Mouse (Mus musculus) CD4-positive naive resting alpha-beta T cell, adult 76 days (primary cell): ENCODE measurements around the gene Ceacam20. TPM values are rescaled to one million over a fixed set of nuclear protein-coding genes. Genes with fewer than 3 reads are reported as not detected.

Experiments used
- total RNA-seq: library from RNA; stranded (reverse); gene quantifications from one replicate; pipeline ENCODE4 v1.2.4, GENCODE M21; 2023

Ceacam20 gene
- not detected for total RNA-seq

GRCm38 (mm10) chr7:19964985-19965579 is at the start of gene Ceacam20:
Ceacam20 (plus strand) TSS chr7:19965412.

GRCm38 (mm10) chr7:19920506-19921261 is 44.5 kb upstream of the Ceacam20 start, which contains the start of gene Pvr:
Pvr (minus strand) TSS chr7:19921160.

GRCm38 (mm10) chr7:19950589-19950988 is 14.6 kb upstream of the Ceacam20 start, which contains the start of gene Igsf23:
Igsf23 (minus strand) TSS chr7:19950756.

GRCm38 (mm10) chr7:19991165-19991564 is 26.0 kb downstream of the Ceacam20 start, which contains the start of gene Nlrp9b:
Nlrp9b (plus strand) TSS chr7:19991465.

Other genes with a start within 250 kb of the Ceacam20 start
- gene Tomm40, start 250.0 kb upstream of the Ceacam20 start, total RNA-seq, result 48.0 TPM
- gene Nectin2, start 214.9 kb upstream of the Ceacam20 start, total RNA-seq, result 0.38 TPM
- 0.23 TPM for gene Bcam, start 194.4 kb upstream of the Ceacam20 start, total RNA-seq
- not detected for gene Cblc, start 168.6 kb upstream of the Ceacam20 start, total RNA-seq
- gene Bcl3, start 142.6 kb upstream of the Ceacam20 start, total RNA-seq, result 23.5 TPM
- gene Gm19345, start 113.4 kb upstream of the Ceacam20 start, total RNA-seq, result not detected
- gene Ceacam16, start 104.1 kb upstream of the Ceacam20 start, total RNA-seq, result 1.6 TPM
- gene Ceacam19, start 77.4 kb upstream of the Ceacam20 start, total RNA-seq, result not detected
- 120 TPM for gene Pvr, start 44.3 kb upstream of the Ceacam20 start, total RNA-seq
- gene Igsf23, start 14.7 kb upstream of the Ceacam20 start, total RNA-seq, result 11.8 TPM
- not detected for gene Nlrp9b, start 26.1 kb downstream of the Ceacam20 start, total RNA-seq
- not detected for gene Vmn1r91, start 134.3 kb downstream of the Ceacam20 start, total RNA-seq
- gene Gm16442, start 157.2 kb downstream of the Ceacam20 start, total RNA-seq, result not detected
- not detected for gene Vmn1r93, start 173.7 kb downstream of the Ceacam20 start, total RNA-seq
- gene Vmn1r94, start 203.0 kb downstream of the Ceacam20 start, total RNA-seq, result not detected
- not detected for gene Vmn1r95, start 228.3 kb downstream of the Ceacam20 start, total RNA-seq
- gene Gm6164, start 240.2 kb downstream of the Ceacam20 start, total RNA-seq, result not detected